Mouse (Mus musculus) ES-E14 (cell line): ENCODE data around the gene Hpdl.

Experiments used
- CHD2 ChIP-seq: IDR thresholded peaks from 2 replicates; pipeline ENCODE4 v1.6.1; 2014; ENCODE audit warnings: mild to moderate bottlenecking, low read depth, low read length, inconsistent platforms
- MAFK ChIP-seq: IDR thresholded peaks from 2 replicates; pipeline ENCODE4 v1.6.1; 2014; ENCODE audit warnings: mild to moderate bottlenecking, low read depth, low read length, inconsistent platforms; ENCODE audit not compliant: insufficient read depth
- ZC3H11A ChIP-seq: IDR thresholded peaks from 2 replicates; pipeline ENCODE4 v1.6.1; 2012; ENCODE audit warnings: low read depth, mild to moderate bottlenecking, inconsistent platforms, low read length, borderline replicate concordance
- ZNF384 ChIP-seq: IDR thresholded peaks from 2 replicates; pipeline ENCODE4 v1.6.1; 2012; ENCODE audit warnings: low read depth, low read length, inconsistent platforms

DNA sequence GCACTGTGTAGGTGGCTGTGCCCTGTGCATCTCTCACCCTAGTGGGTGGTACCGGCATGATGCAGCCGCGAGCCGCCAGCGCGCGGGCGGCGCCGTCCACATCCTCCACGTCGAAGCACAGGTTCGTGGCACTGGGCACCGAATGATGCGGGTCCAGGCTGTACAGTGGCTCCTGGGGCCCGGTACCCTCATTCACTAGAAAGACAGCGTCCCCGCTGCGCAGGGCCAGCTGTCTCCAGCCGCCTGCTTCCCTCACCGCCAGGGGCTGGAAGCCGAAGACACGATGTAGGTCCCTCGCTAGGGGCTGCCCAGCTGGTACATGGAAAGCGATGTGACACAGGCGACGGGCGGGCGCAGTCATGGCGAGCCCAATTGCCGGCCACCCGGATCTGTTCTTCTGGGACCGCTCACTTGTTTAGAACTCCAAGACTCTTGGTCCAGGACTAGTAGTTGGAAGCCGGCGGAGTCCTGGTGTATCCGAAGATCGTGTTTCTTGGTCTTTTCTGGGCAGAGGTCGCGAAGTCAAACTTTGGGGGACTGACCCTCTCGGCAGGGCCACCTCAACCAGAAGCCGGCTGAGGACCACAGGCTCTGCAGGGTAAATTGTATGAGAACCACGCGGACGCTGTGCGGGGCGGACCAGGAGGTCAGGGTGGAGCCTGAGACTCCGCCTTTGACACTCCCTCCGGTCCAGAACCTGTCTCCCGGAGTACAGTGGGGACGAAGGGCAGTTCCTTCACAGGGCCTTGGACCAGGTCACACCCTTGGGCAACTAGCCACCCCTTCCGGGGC is 409 bp downstream of the Hpdl start:
- TF ChIP-seq CHD2, result no peak
- no peak for TF ChIP-seq MAFK
- no peak for TF ChIP-seq ZC3H11A
- TF ChIP-seq ZNF384, result no peak
